Mouse (Mus musculus) liver, embryonic 14.5 days (tissue): ENCODE measurements around the gene Ubtd2. TPM values are rescaled to one million over a fixed set of nuclear protein-coding genes. Genes with fewer than 3 reads are reported as not detected.

ENCODE experiments used
- ATAC-seq: fragments of 200-750 bp; cut with Nextera tagmentation; 2 replicates; pipeline ENCODE4 v1.8.0; 2017; ENCODE audit warnings: moderate number of reproducible peaks, mild to moderate bottlenecking, moderate library complexity; ENCODE audit not compliant: insufficient read depth
- DNase-seq, 3 experiments: peaks; one replicate each; pipeline ENCODE4 v3.0.0-alpha.2; 2012 to 2013; ENCODE audit warnings: low read depth in 3 of 3, low spot score in 3 of 3
- H3K27ac ChIP-seq: fragments of 300-500 bp; sonication (generic); 2 replicates; pipeline ENCODE4 v1.5.1; 2014; ENCODE audit warnings: moderate library complexity, mild to moderate bottlenecking, control low read depth, inconsistent platforms
- H3K27me3 ChIP-seq: fragments of 300-500 bp; sonication (generic); 2 replicates; pipeline ENCODE4 v1.6.1; 2014; ENCODE audit warnings: mild to moderate bottlenecking, low read length, moderate library complexity; ENCODE audit not compliant: control insufficient read depth, insufficient read depth
- H3K36me3 ChIP-seq: fragments of 300-500 bp; sonication (generic); replicated peaks from 2 replicates; pipeline ENCODE4 v1.6.1; 2014; ENCODE audit warnings: low read depth; ENCODE audit not compliant: control insufficient read depth, insufficient read depth
- H3K4me1 ChIP-seq, 2 experiments: fragments of 200-500 bp in 1 of 2; fragments of 300-500 bp in 1 of 2; sonication (generic) in 1 of 2; replicated peaks; 2 replicates each; pipeline ENCODE4 v1.6.1; 2012 to 2014; ENCODE audit warnings: antibody characterized with exemption in 1 of 2, inconsistent platforms in 1 of 2, low read length in 1 of 2; ENCODE audit not compliant: control insufficient read depth in 2 of 2, insufficient read depth in 2 of 2
- H3K4me2 ChIP-seq: fragments of 300-500 bp; sonication (generic); 2 replicates; pipeline ENCODE4 v1.6.1; 2014; ENCODE audit warnings: low read depth, mild to moderate bottlenecking, control low read depth, moderate library complexity
- H3K4me3 ChIP-seq, 2 experiments: fragments of 200-500 bp in 1 of 2; fragments of 300-500 bp in 1 of 2; sonication (generic) in 1 of 2; 2 replicates each; pipeline ENCODE4 v1.5.1; 2012 to 2014; ENCODE audit warnings: low read depth in 2 of 2, low read length in 2 of 2, mild to moderate bottlenecking in 2 of 2, control low read depth in 1 of 2, inconsistent platforms in 1 of 2, moderate library complexity in 1 of 2; ENCODE audit not compliant: insufficient read depth in 1 of 2
- H3K9ac ChIP-seq: fragments of 300-500 bp; sonication (generic); replicated peaks from 2 replicates; pipeline ENCODE4 v1.6.1; 2014; ENCODE audit warnings: mild to moderate bottlenecking, control low read depth, moderate library complexity
- H3K9me3 ChIP-seq: fragments of 300-500 bp; sonication (generic); 2 replicates; pipeline ENCODE4 v1.6.1; 2016; ENCODE audit warnings: low read length, mixed read lengths; ENCODE audit not compliant: control insufficient read depth
- CTCF ChIP-seq: IDR thresholded peaks from 2 replicates; pipeline ENCODE4 v1.5.1; 2016; ENCODE audit warnings: antibody characterized with exemption, low read depth, control low read depth
- EP300 ChIP-seq: IDR thresholded peaks from 2 replicates; pipeline ENCODE4 v1.6.1; 2016; ENCODE audit warnings: antibody characterized with exemption, low read depth
- WGBS: fragments of 180-500 bp; shearing (Covaris S2); extraction: QIAGEN DNeasy Blood & Tissue Kit; methylation state at CpG from one replicate; pipeline ENCODE4 v1.1.7; 2014; ENCODE audit not compliant: insufficient replicate concordance; 5-methylcytosine and 5-hydroxymethylcytosine counted together
- polyA plus RNA-seq, 2 experiments: library from polyadenylated mRNA; depleted of rRNA in 1 of 2; stranded (reverse) in 1 of 2; unstranded in 1 of 2; fragments of >200 nt; fragmentation: Nextera tagmentation in 1 of 2; extraction: Ambion mirVana in 1 of 2; gene quantifications; 2 replicates each; pipeline versions ENCODE4 v1.2.1 to v1.2.3; 2012 to 2014

The Ubtd2 gene
- polyA plus RNA-seq, 2 experiments, result 2.8 to 3.2 TPM

- Histone ChIP-seq H3K9ac (no peak overlapping the region), H3K4me2 (no peak overlapping the region), H3K4me1 (peaks cover 34 to 61% of the 10 kb centered on the region in 2 experiments), H3K9me3 (no peaks in the 10 kb centered on the region), H3K27me3 (no peaks in the 10 kb centered on the region), H3K36me3 (no peaks in the 10 kb centered on the region), H3K4me3 (no peak overlapping the region), H3K27ac (no peak overlapping the region)
- DNase-seq, result no peak
- no peak for ATAC-seq
- 57% methylated on average over 7 of the region's 7 CpGs for WGBS
- TF ChIP-seq EP300 (no peak), CTCF (no peak)
These were observed 81.8 kb downstream of the Ubtd2 start for GRCm38 (mm10) chr11:32536954-32537353.

GRCm38 (mm10) chr11:32538435-32538834 lies 83.3 kb downstream of the Ubtd2 start:
- no peak overlapping the region for H3K9ac ChIP-seq
- TF ChIP-seq CTCF (no peak), EP300 (no peak)
- H3K27me3 ChIP-seq, result no peaks in the 10 kb centered on the region
- H3K4me2 ChIP-seq, result peak overlapping the region; percentile 16; the same call in 1 of the 2 replicates
- no peak overlapping the region for H3K4me3 ChIP-seq
- ATAC-seq (no peak), DNase-seq (no peak)
- H3K27ac ChIP-seq, result peak overlapping the region; percentile 4; the same call in 1 of the 2 replicates
- peaks cover 44 to 70% of the 10 kb centered on the region in 2 experiments for H3K4me1 ChIP-seq
- WGBS, result 46% methylated on average over 6 of the region's 6 CpGs
- no peaks in the 10 kb centered on the region for H3K9me3 ChIP-seq
- H3K36me3 ChIP-seq, result no peaks in the 10 kb centered on the region

GRCm38 (mm10) chr11:32538846-32539245 lies 83.7 kb downstream of the Ubtd2 start:
- H3K9ac ChIP-seq, result no peak overlapping the region

GRCm38 (mm10) chr11:32539717-32540116 lies 84.5 kb downstream of the Ubtd2 start:
- H3K9ac ChIP-seq, result no peak overlapping the region
- peaks cover 45 to 69% of the 10 kb centered on the region in 2 experiments for H3K4me1 ChIP-seq
- H3K27me3 ChIP-seq, result no peaks in the 10 kb centered on the region
- 77% methylated on average over 7 of the region's 7 CpGs for WGBS
- peaks cover 5% of the 10 kb centered on the region; the same call in 1 of the 2 replicates for H3K36me3 ChIP-seq
- TF ChIP-seq EP300 (no peak), CTCF (no peak)
- ATAC-seq, result no peak
- no peaks in the 10 kb centered on the region for H3K9me3 ChIP-seq
- no peak overlapping the region for H3K4me3 ChIP-seq
- no peak for DNase-seq
- H3K4me2 ChIP-seq, result no peak overlapping the region
- peak overlapping the region; percentile 48; the same call in 1 of the 2 replicates for H3K27ac ChIP-seq

More at GRCm38 (mm10) chr11:32538846-32539245, 83.7 kb downstream of the Ubtd2 start:
- 33% methylated on average over 4 of the region's 4 CpGs for WGBS
- DNase-seq (no peak), ATAC-seq (no peak)
- Histone ChIP-seq H3K9me3 (no peaks in the 10 kb centered on the region), H3K4me2 (peak overlapping the region; percentile 16; the same call in 1 of the 2 replicates), H3K36me3 (peaks cover 2% of the 10 kb centered on the region; the same call in 1 of the 2 replicates), H3K27ac (peak overlapping the region; percentile 48), H3K27me3 (no peaks in the 10 kb centered on the region), H3K4me3 (no peak overlapping the region), H3K4me1 (peaks cover 48 to 70% of the 10 kb centered on the region in 2 experiments)
- no peak for TF ChIP-seq EP300

- no peak for TF ChIP-seq EP300
- TF ChIP-seq CTCF, result no peak
- 59% methylated on average over 6 of the region's 6 CpGs for WGBS
- Histone ChIP-seq H3K4me2 (no peak overlapping the region), H3K9me3 (no peaks in the 10 kb centered on the region), H3K27me3 (no peaks in the 10 kb centered on the region), H3K4me3 (no peak overlapping the region), H3K4me1 (peaks cover 44 to 64% of the 10 kb centered on the region in 2 experiments), H3K27ac (no peak overlapping the region), H3K36me3 (peaks cover 5% of the 10 kb centered on the region; the same call in 1 of the 2 replicates), H3K9ac (no peak overlapping the region)
- DNase-seq (no peak), ATAC-seq (no peak)
These were observed 85.3 kb downstream of the Ubtd2 start for GRCm38 (mm10) chr11:32540463-32540862.
